22 mouse cellular contexts compared by ENCODE assay signal in the genomic region with DNA sequence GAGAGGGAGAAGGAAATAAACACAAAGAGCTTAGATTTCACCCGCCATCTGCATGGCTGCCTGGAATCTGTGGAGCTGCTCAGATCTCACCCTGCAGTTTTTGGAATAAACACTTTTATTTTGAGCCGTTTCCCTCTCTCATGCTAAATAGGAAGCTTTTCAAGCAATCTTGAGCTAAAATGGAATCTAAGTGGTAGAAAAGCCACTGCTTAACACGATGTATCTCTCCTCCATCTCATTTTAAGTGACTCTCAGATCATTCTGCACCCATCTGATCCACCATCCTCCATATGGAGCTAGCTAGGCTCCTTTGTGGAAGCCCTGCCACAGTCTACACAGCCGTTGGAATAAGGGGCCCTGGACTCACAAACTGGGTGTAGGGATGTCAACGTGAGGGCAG.
"Had no signal": no experiment of that assay in that cellular context is flagged by ENCODE, and none has a peak within 500 bp of the region (broad histone marks: within the 10 kb centered on the region; RNA-seq: fewer than 3 reads in every experiment).

No protein-coding gene starts in this region.

- H3K27ac ChIP-seq: limb, embryonic 12.5 days; limb, embryonic 15.5 days; liver, embryonic 14.5 days; lung, embryonic 15.5 days; stomach, embryonic 15.5 days had no signal

- ATAC-seq: liver, postnatal 0 days had no signal

- H3K9me3 ChIP-seq: limb, embryonic 12.5 days; limb, embryonic 15.5 days; lung, embryonic 15.5 days; stomach, embryonic 15.5 days had no signal

- H3K27me3 ChIP-seq: limb, embryonic 15.5 days; lung, embryonic 15.5 days; stomach, embryonic 15.5 days had no signal

- H3K4me3 ChIP-seq: limb, embryonic 12.5 days; limb, embryonic 15.5 days; lung, embryonic 15.5 days; stomach, embryonic 15.5 days had no signal

- H3K4me2 ChIP-seq: limb, embryonic 12.5 days; limb, embryonic 15.5 days; liver, embryonic 11.5 days; lung, embryonic 15.5 days; midbrain, embryonic 11.5 days; stomach, embryonic 15.5 days had no signal

- DNase-seq: kidney, adult 18-20 months; kidney, adult 9 months; kidney, postnatal 14 days; kidney, postnatal 4 days; layer of hippocampus, postnatal 36 days; left cerebral cortex, postnatal 4 days; liver, postnatal 0 days; lung, postnatal 14 days; lung, postnatal 4 days; midbrain, embryonic 14.5 days; right cerebral cortex, postnatal 14 days; spleen, adult 18-20 months; thymus, adult 18-20 months; thymus, postnatal 14 days; thymus, postnatal 4 days had no signal

- H3K9ac ChIP-seq: limb, embryonic 12.5 days; limb, embryonic 15.5 days; liver, embryonic 14.5 days; liver, postnatal 0 days; lung, embryonic 15.5 days; stomach, embryonic 15.5 days had no signal

- H3K4me1 ChIP-seq: lung, embryonic 15.5 days; stomach, embryonic 15.5 days had no signal

- H3K36me3 ChIP-seq: limb, embryonic 12.5 days; limb, embryonic 15.5 days; lung, embryonic 15.5 days; stomach, embryonic 15.5 days had no signal
